In genomic region chr7:48791412-48791811, GRCm38 (mm10) we compare ENCODE assay signal across 31 mouse cellular contexts. TPM values are rescaled to one million over a fixed set of nuclear protein-coding genes. Genes with fewer than 3 reads are reported as not detected.
DNase-seq lines count a peak whose midpoint lies in the region; ATAC-seq lines count a peak whose summit lies in the region.
"Had no signal": no experiment of that assay in that cellular context is flagged by ENCODE, and none has a peak within 500 bp of the region (broad histone marks: within the 10 kb centered on the region; RNA-seq: fewer than 3 reads in every experiment).

No protein-coding gene starts in this region.

- WGBS in liver, embryonic 12.5 days (ENCODE audit: insufficient replicate concordance): 46% methylated on average over 3 of the region's 3 CpGs
- 57% methylated on average over 3 of the region's 3 CpGs for WGBS in liver, embryonic 11.5 days
- 87% methylated on average over 3 of the region's 3 CpGs for WGBS in neural tube, embryonic 15.5 days

- H3K4me2 ChIP-seq in liver, embryonic 12.5 days: 0 out of 2 replicates have a peak overlapping the region, but pooled peaks have one; percentile 1
- no peak overlapping the region for H3K4me2 ChIP-seq in liver, embryonic 11.5 days
- H3K4me2 ChIP-seq in neural tube, embryonic 15.5 days: peak overlapping the region; percentile 77; the same call in 1 of the 2 replicates
- H3K4me2 ChIP-seq: embryonic facial prominence, embryonic 12.5 days; embryonic facial prominence, embryonic 15.5 days; heart, embryonic 12.5 days; heart, embryonic 15.5 days had no signal

- no peaks in the 10 kb centered on the region for H3K9me3 ChIP-seq in liver, embryonic 12.5 days (replicated peaks)
- no peaks in the 10 kb centered on the region for H3K9me3 ChIP-seq in liver, embryonic 11.5 days (ENCODE audit: control insufficient read depth, low read length)
- no peaks in the 10 kb centered on the region for H3K9me3 ChIP-seq in neural tube, embryonic 15.5 days (replicated peaks)
- H3K9me3 ChIP-seq: embryonic facial prominence, embryonic 12.5 days; embryonic facial prominence, embryonic 15.5 days; heart, embryonic 12.5 days; heart, embryonic 15.5 days; hindbrain, embryonic 10.5 days; hindbrain, embryonic 13.5 days had no signal

- peaks cover 35% of the 10 kb centered on the region for H3K4me1 ChIP-seq in liver, embryonic 12.5 days
- H3K4me1 ChIP-seq in liver, embryonic 11.5 days (replicated peaks; ENCODE audit: control insufficient read depth, insufficient read depth, low read length): peaks cover 11% of the 10 kb centered on the region
- peaks cover 21% of the 10 kb centered on the region for H3K4me1 ChIP-seq in neural tube, embryonic 15.5 days

- peaks cover 11% of the 10 kb centered on the region; the same call in 1 of the 2 replicates for H3K36me3 ChIP-seq in liver, embryonic 12.5 days
- H3K36me3 ChIP-seq in liver, embryonic 11.5 days (ENCODE audit: control insufficient read depth, insufficient read depth, low read length): peaks cover 2% of the 10 kb centered on the region; the same call in 1 of the 2 replicates
- peaks cover 4% of the 10 kb centered on the region; the same call in 1 of the 2 replicates for H3K36me3 ChIP-seq in neural tube, embryonic 15.5 days
- H3K36me3 ChIP-seq: embryonic facial prominence, embryonic 12.5 days; embryonic facial prominence, embryonic 15.5 days had no signal

- no peaks in the 10 kb centered on the region for H3K27me3 ChIP-seq in liver, embryonic 12.5 days (replicated peaks)
- no peaks in the 10 kb centered on the region for H3K27me3 ChIP-seq in liver, embryonic 11.5 days (replicated peaks; ENCODE audit: control insufficient read depth, insufficient read depth, low read length)
- H3K27me3 ChIP-seq in neural tube, embryonic 15.5 days (replicated peaks): no peaks in the 10 kb centered on the region
- H3K27me3 ChIP-seq: embryonic facial prominence, embryonic 12.5 days; embryonic facial prominence, embryonic 15.5 days; heart, embryonic 12.5 days; heart, embryonic 15.5 days; Patski had no signal

- no peak overlapping the region for H3K27ac ChIP-seq in liver, embryonic 12.5 days
- H3K27ac ChIP-seq in liver, embryonic 11.5 days (ENCODE audit: low read depth, low read length): no peak overlapping the region
- no peak overlapping the region for H3K27ac ChIP-seq in neural tube, embryonic 15.5 days (replicated peaks)
- H3K27ac ChIP-seq: embryonic facial prominence, embryonic 12.5 days; embryonic facial prominence, embryonic 15.5 days; gastrocnemius, adult 2 months; heart, embryonic 15.5 days; hindbrain, embryonic 10.5 days; hindbrain, embryonic 13.5 days had no signal

- no peak overlapping the region for H3K4me3 ChIP-seq in liver, embryonic 12.5 days
- H3K4me3 ChIP-seq in liver, embryonic 11.5 days (ENCODE audit: low read depth, low read length): no peak overlapping the region
- H3K4me3 ChIP-seq in neural tube, embryonic 15.5 days (replicated peaks): no peak overlapping the region
- H3K4me3 ChIP-seq: embryonic facial prominence, embryonic 12.5 days; embryonic facial prominence, embryonic 15.5 days; gastrocnemius, adult 2 months; heart, embryonic 12.5 days; heart, embryonic 15.5 days; hindbrain, embryonic 10.5 days had no signal

- DNase-seq in liver, embryonic 11.5 days (ENCODE audit: low spot score): no peak
- DNase-seq in 416B (ENCODE audit: low read depth) (peak; percentile 11), MEL-GATA-1-ER (ENCODE audit: extremely low read depth, low read depth) (peak; percentile 15)
- no peak for DNase-seq in adrenal gland, adult 2 months
- DNase-seq in adrenal gland, adult 18-20 months (ENCODE audit: low spot score in 2 of 2): no peak
- DNase-seq: adrenal gland, postnatal 14 days; cerebellum, adult 11 months; cerebellum, adult 2 months; cerebellum, adult 9-11 months; cerebellum, postnatal 25 days; forebrain, postnatal 0 days; gastrocnemius, adult 2 months; gastrocnemius, postnatal 14 days; heart, adult 18-20 months; heart, postnatal 10 days; heart, postnatal 36 days had no signal

- H3K9ac ChIP-seq in liver, embryonic 12.5 days: no peak overlapping the region
- no peak overlapping the region for H3K9ac ChIP-seq in liver, embryonic 11.5 days (ENCODE audit: low read depth, low read length)
- H3K9ac ChIP-seq in neural tube, embryonic 15.5 days (replicated peaks): no peak overlapping the region
- H3K9ac ChIP-seq: embryonic facial prominence, embryonic 12.5 days; embryonic facial prominence, embryonic 15.5 days; forebrain, postnatal 0 days; heart, embryonic 12.5 days; heart, embryonic 15.5 days had no signal

- no peak for ATAC-seq in liver, embryonic 12.5 days
- no peak for ATAC-seq in liver, embryonic 11.5 days (replicated peaks; ENCODE audit: low FRiP score)
- ATAC-seq in neural tube, embryonic 15.5 days (ENCODE audit: low FRiP score): no peak
- ATAC-seq: activated CD4-positive, CD25-positive, alpha-beta regulatory T cell, adult 4 months; CD4-positive, CD25-positive, alpha-beta regulatory T cell, adult 4 months; forebrain, embryonic 14.5 days; forebrain, postnatal 0 days; hindbrain, embryonic 16.5 days; Patski had no signal

RNA-seq across cellular contexts. Expression of gene Zdhhc13, which starts 2.6 kb away (rescaled TPM):
- 20.2 and 22.5 TPM in 2 replicates for polyA plus RNA-seq in liver, embryonic 12.5 days (2016; fragmentation: Nextera tagmentation; extraction: Ambion mirVana)
- polyA plus RNA-seq in liver, embryonic 11.5 days (2014; fragmentation: Nextera tagmentation; extraction: Ambion mirVana): 32.1 and 34.3 TPM in 2 replicates
- 36.5 and 39.2 TPM in 2 replicates for polyA plus RNA-seq in neural tube, embryonic 15.5 days (2015; fragmentation: Nextera tagmentation; extraction: Ambion mirVana)
- 10 to 100 TPM in 1 of 2 experiments, 1 to 10 TPM in 1; 7.0 to 10.5 TPM for total RNA-seq in adrenal gland, adult 2 months (2021)
- polyA plus RNA-seq in adrenal gland, adult 2 months (2012; rRNA removed): 1.5 TPM in 2 replicates
- 1 to 10 TPM; 7.8 to 8.2 TPM for total RNA-seq in adrenal gland, adult 18-20 months (2021)

RNA-seq across cellular contexts. Expression of gene Csrp3, which starts 56.4 kb away (rescaled TPM):
- 0.27 and 0.86 TPM in 2 replicates for polyA plus RNA-seq in liver, embryonic 12.5 days (2016; fragmentation: Nextera tagmentation; extraction: Ambion mirVana)
- 5.1 and 14.4 TPM in 2 replicates for polyA plus RNA-seq in liver, embryonic 11.5 days (2014; fragmentation: Nextera tagmentation; extraction: Ambion mirVana)
- 6.1 and 10.0 TPM in 2 replicates for polyA plus RNA-seq in neural tube, embryonic 15.5 days (2015; fragmentation: Nextera tagmentation; extraction: Ambion mirVana)
- not detected for total RNA-seq in adrenal gland, adult 2 months (2021)
- polyA plus RNA-seq in adrenal gland, adult 2 months (2012; rRNA removed): not detected in 2 replicates
- total RNA-seq in adrenal gland, adult 18-20 months (2021): under 1 TPM in 1 of 2 experiments, not detected in 1; 0.38 TPM
- total RNA-seq: forebrain, postnatal 0 days had no signal
- polyA plus RNA-seq: activated CD4-positive, CD25-positive, alpha-beta regulatory T cell, adult 4 months; CD4-positive, CD25-positive, alpha-beta regulatory T cell, adult 4 months; cerebellum, adult 2 months; forebrain, embryonic 11.5 days; forebrain, embryonic 14.5 days; forebrain, postnatal 0 days; frontal cortex, adult 2 months; hindbrain, embryonic 10.5 days; Patski had no signal

Comparison
In these comparisons a context has a peak if more than half of its experiments do, and no peak if none do; other contexts are left out.
1. DNase-seq: peak in 416B (single experiment) and MEL-GATA-1-ER (single experiment); none in liver, embryonic 11.5 days (single experiment), adrenal gland, adult 2 months (single experiment) and adrenal gland, adult 18-20 months (0 of 2).